Mouse (Mus musculus): ENCODE results near the gene Rhbdf2.

Gene Rhbdf2

DNA sequence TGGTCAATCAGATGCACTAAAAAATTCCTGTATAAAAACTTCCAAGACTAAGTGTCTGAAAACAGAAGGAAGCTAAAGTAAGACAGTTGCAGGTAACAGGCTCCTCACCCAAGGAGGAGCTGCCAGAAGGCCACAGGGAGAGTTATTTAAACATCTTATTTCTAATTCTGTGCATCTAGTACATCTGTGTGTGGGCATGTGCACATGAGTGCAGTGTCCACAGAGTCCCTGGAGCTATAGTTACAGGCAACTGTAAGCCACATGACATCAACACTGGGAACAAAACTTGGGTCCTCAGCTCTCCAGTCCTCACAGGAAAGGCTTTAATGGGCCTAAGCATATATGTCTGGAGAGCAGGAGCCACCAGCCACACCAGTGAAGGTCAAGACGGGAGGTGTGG lies 74.6 kb downstream of the Rhbdf2 start:
- no peak for DNase-seq (ENCODE audit: low spot score in 2 of 2)

DNA sequence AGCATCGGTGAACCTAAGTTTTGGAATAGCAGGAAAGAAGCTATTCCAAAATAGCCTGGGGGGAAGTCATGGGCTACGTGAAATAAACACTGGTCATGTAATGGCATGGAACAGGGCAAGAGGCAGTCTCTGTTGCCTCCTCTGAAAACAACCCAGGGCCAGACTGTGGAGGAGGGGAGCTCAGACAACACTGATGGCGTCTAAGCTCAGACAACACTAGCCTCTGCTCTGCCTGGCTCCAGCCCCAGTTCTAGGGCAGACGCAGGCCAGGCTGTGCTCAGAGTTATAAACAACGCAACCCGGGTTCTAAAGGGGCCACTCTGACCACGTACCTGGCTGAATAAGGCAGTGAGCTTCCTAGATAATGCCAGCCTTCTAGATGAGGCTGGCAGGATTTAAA lies 76.1 kb downstream of the Rhbdf2 start:
- no peak for DNase-seq (ENCODE audit: low spot score in 2 of 2)

DNA sequence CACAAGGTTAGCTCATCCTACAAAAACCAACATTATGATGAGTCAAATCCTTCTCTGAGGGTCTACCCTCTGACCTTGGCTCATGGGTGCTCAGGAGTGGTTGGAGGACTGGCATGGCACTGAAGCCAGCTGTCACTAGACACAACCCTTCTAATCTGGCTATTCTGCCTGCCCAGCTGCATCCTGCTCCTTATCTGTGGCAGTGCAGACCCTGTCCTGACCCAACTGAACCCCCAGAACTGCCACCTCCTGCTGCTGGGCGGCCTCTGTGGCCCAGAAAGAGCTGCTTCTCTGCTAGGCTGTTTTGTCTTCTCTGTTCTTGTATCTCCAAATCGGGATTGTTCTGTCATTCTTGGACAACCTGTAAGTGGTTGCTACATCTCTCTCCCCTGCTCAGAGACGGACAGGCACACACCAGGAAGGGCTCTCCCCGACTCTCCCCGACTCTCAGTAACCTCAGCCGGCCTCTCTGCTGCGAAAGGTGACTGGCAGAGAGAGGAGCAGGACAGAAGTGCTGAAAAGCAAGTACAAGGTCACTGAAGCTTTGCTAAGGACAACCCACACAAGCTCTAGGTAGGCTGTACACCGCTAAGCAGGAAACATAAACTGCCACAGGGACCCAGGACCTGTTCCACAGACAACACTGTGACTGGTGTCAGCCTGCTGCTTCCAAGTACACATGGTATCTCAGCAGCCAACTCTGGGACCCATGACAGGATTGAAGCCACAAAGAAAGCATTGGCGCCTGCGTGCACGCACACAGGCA lies 77.4 kb downstream of the Rhbdf2 start:
- DNase-seq (ENCODE audit: low spot score in 2 of 2): no peak

DNA sequence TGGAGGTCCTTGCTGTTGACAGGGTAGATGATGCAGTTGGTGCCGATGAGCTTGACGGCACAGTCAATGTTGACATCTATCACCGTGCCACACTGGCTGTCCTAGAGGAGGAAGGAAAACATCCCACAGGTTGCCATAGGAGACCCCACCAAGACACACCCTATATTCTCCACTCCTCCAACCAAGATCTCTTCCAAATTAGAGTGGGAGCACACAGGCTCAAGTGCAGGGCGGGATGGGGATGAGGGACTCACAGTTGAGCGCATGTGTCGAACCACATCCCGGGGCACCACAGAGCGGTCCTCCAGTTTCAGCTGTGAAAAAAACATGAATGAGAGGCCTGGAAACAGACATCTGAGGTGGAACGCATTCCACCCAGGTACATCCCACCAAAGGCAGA lies 78.0 kb downstream of the Rhbdf2 start:
- DNase-seq (ENCODE audit: low spot score in 2 of 2): no peak
